ENCODE assay signal across 13 mouse cellular contexts in the genomic region with DNA sequence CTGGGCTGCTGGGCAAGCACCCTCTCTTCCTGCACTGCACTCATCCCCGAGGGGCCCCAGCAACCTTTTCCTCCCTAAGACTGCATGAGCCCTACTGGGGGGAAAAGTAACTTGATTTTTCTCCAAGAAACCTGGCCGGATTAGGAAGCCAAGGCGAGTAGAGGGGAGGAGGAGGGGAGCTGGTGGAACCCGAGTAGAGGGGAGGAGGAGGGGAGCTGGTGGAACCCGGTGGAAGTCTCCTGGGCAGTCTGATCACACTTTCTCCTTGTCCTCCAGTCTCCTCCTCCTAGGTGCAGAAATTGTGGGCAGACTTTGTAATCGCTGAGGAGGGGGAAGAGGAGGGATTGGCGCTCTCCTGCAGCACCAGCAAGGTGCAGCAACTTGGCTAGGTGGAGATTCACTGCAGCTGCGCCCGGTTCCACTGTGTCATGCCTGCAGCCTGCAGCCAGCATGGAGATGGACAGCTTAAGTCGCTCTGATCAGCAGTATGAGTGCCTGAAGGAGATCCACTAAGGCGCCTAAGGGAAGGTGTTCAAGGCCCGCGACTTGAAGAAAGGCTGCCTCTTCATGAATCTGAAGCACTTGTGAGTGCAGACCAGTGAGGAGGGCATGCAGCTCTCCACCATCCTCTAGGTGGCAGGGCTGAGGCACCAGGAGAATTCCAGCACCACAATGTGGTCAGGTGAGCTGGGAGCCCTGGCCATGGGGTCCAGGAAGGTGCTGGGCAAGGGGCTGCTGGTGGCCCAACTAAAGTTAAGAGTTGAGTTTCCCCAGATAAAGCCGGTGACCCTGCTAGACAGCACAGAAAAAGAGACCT. TPM values are rescaled to one million over a fixed set of nuclear protein-coding genes. Genes with fewer than 3 reads are reported as not detected.
"Had no signal": no experiment of that assay in that cellular context is flagged by ENCODE, and none has a peak within 500 bp of the region (broad histone marks: within the 10 kb centered on the region; RNA-seq: fewer than 3 reads in every experiment).

No protein-coding gene starts in this region.

RNA-seq across cellular contexts. Expression of a gene that starts 11.1 kb away (rescaled TPM):
- polyA plus RNA-seq: inflammation-experienced regulatory T-cells, adult 6 months; large intestine, adult 2 months; liver, adult 2 months; liver, embryonic 15.5 days; lung, adult 2 months; macrophage; midbrain, embryonic 13.5 days; neural tube, embryonic 13.5 days; spleen, adult 2 months; stomach, embryonic 15.5 days; thymus, adult 2 months; urinary bladder, adult 2 months had no signal

RNA-seq across cellular contexts. Expression of a gene that starts 12.9 kb away (rescaled TPM):
- polyA plus RNA-seq: inflammation-experienced regulatory T-cells, adult 6 months; large intestine, adult 2 months; limb, embryonic 13.5 days; liver, adult 2 months; liver, embryonic 15.5 days; lung, adult 2 months; macrophage; midbrain, embryonic 13.5 days; neural tube, embryonic 13.5 days; spleen, adult 2 months; stomach, embryonic 15.5 days; thymus, adult 2 months; urinary bladder, adult 2 months had no signal
